Mouse (Mus musculus) neural tube, embryonic 15.5 days (tissue): ENCODE results near the gene Gamt. TPM values are rescaled to one million over a fixed set of nuclear protein-coding genes. Genes with fewer than 3 reads are reported as not detected.
A peak's percentile ranks its signal among the peaks of the same experiment; 100 is the strongest.
"Not testable (repeated sequence)": the region's sequence is repeated elsewhere in the genome, so short reads cannot be mapped to it uniquely, and the experiment has no call there.

Source experiments
- ATAC-seq: fragments of 200-750 bp; cut with Nextera tagmentation; 2 replicates; pipeline ENCODE4 v1.8.0; 2017; ENCODE audit warnings: mild to moderate bottlenecking, moderate TSS enrichment, moderate library complexity; ENCODE audit not compliant: low FRiP score
- H3K27ac ChIP-seq: fragments of 300-500 bp; sonication (generic); replicated peaks from 2 replicates; pipeline ENCODE4 v1.5.1; 2015; ENCODE audit warnings: mild to moderate bottlenecking, inconsistent platforms
- H3K27me3 ChIP-seq: fragments of 300-500 bp; sonication (generic); replicated peaks from 2 replicates; pipeline ENCODE4 v1.6.1; 2015; ENCODE audit warnings: inconsistent platforms
- H3K36me3 ChIP-seq: fragments of 300-500 bp; sonication (generic); 2 replicates; pipeline ENCODE4 v1.6.1; 2015; ENCODE audit warnings: inconsistent platforms
- H3K4me1 ChIP-seq: fragments of 300-500 bp; sonication (generic); 2 replicates; pipeline ENCODE4 v1.6.1; 2015; ENCODE audit warnings: inconsistent platforms
- H3K4me2 ChIP-seq: fragments of 300-500 bp; sonication (generic); 2 replicates; pipeline ENCODE4 v1.6.1; 2015; ENCODE audit warnings: inconsistent platforms, mild to moderate bottlenecking, moderate library complexity
- H3K4me3 ChIP-seq: fragments of 300-500 bp; sonication (generic); replicated peaks from 2 replicates; pipeline ENCODE4 v1.5.1; 2015; ENCODE audit warnings: mild to moderate bottlenecking, inconsistent platforms
- H3K9ac ChIP-seq: fragments of 300-500 bp; sonication (generic); replicated peaks from 2 replicates; pipeline ENCODE4 v1.6.1; 2015; ENCODE audit warnings: mild to moderate bottlenecking, inconsistent platforms
- H3K9me3 ChIP-seq: fragments of 300-500 bp; sonication (generic); replicated peaks from 2 replicates; pipeline ENCODE4 v1.6.1; 2016; ENCODE audit warnings: inconsistent platforms
- WGBS: fragments of 180-500 bp; shearing (Covaris S2); methylation state at CpG from one replicate; pipeline ENCODE4 v1.1.7; 2015; ENCODE audit warnings: mixed read lengths; 5-methylcytosine and 5-hydroxymethylcytosine counted together
- microRNA-seq: library from miRNA; unstranded; fragments of <30 nt; microRNA quantifications from one replicate; pipeline ENCODE4, GENCODE M21; 2017
- polyA plus RNA-seq: library from polyadenylated mRNA; unstranded; fragments of >200 nt; fragmentation: Nextera tagmentation; extraction: Ambion mirVana; gene quantifications from 2 replicates; pipeline ENCODE4 v1.2.1, GENCODE M21; 2015

The Gamt gene
- polyA plus RNA-seq, 1 experiment from 2014 or later = 34.6 TPM

GRCm38 (mm10) chr10:80223137-80223536 is 37.7 kb downstream of the Gamt start:
- not testable (repeated sequence) for H3K4me3 ChIP-seq, H3K9ac ChIP-seq, H3K36me3 ChIP-seq, H3K27ac ChIP-seq, ATAC-seq, H3K27me3 ChIP-seq, H3K9me3 ChIP-seq, H3K4me2 ChIP-seq
- peaks cover 25% of the 10 kb centered on the region for H3K4me1 ChIP-seq
- 85% methylated on average over 2 of the region's 2 CpGs for WGBS

- Histone ChIP-seq H3K27me3 (no peaks in the 10 kb centered on the region), H3K4me2 (no peak overlapping the region), H3K9ac (no peak overlapping the region), H3K4me1 (peaks cover 6% of the 10 kb centered on the region), H3K27ac (no peak overlapping the region), H3K4me3 (no peak overlapping the region), H3K9me3 (no peaks in the 10 kb centered on the region), H3K36me3 (no peaks in the 10 kb centered on the region)
- WGBS = 31% methylated on average over 7 of the region's 9 CpGs
- no peak for ATAC-seq
These were observed 40.1 kb downstream of the Gamt start for GRCm38 (mm10) chr10:80220676-80221075.

DNA sequence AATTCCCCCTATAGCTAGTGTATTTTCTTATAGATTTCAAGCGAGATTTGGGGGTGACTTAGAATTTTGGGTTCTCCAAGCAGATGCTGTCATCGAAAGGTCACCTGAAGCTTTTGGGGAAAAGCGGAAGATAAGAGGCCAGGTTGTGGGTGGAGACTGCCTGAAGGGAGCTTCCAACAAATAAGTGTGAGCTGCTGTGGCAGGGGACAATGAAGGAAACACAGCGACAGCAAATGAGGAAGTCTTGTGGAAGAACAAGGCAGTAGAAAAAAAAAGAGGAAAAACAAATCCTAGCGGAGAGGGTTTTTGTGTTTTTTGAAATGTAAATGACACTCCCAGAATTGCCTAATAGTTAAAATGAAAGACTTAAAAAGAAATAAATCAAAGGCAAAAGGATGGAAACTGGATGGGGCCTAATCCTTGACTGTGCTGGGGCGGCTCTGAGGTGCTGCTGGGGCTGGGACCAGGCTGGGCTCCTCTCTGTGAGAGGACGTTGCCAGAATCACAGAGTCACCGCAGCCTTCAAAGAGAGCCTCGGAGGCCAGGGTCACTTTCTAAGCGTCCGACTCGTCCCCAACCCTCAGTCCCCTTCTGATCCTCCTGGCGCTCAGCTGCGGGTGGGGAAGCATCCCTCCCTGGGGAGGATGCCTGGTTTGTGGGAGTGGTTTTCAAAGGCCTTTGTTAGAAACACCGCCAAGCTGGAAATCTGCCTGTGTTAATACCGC is 45.6 kb downstream of the Gamt start:
- ATAC-seq = no peak
- no peaks in the 10 kb centered on the region for H3K9me3 ChIP-seq
- H3K9ac ChIP-seq = no peak overlapping the region
- no peak overlapping the region for H3K27ac ChIP-seq
- H3K36me3 ChIP-seq = no peaks in the 10 kb centered on the region
- H3K4me2 ChIP-seq = no peak overlapping the region; the same call in 1 of the 2 replicates
- H3K4me1 ChIP-seq = peaks cover 8% of the 10 kb centered on the region
- H3K27me3 ChIP-seq = no peaks in the 10 kb centered on the region
- 21% methylated on average over 16 of the region's 16 CpGs for WGBS
- H3K4me3 ChIP-seq = no peak overlapping the region

- not testable (repeated sequence) for H3K4me2 ChIP-seq, H3K9me3 ChIP-seq, H3K27me3 ChIP-seq, H3K4me3 ChIP-seq, H3K36me3 ChIP-seq, H3K27ac ChIP-seq, ATAC-seq, H3K9ac ChIP-seq
- peaks cover 28% of the 10 kb centered on the region for H3K4me1 ChIP-seq
- WGBS = 77% methylated on average over 7 of the region's 7 CpGs
These were observed 49.2 kb downstream of the Gamt start for GRCm38 (mm10) chr10:80211547-80212103.

DNA sequence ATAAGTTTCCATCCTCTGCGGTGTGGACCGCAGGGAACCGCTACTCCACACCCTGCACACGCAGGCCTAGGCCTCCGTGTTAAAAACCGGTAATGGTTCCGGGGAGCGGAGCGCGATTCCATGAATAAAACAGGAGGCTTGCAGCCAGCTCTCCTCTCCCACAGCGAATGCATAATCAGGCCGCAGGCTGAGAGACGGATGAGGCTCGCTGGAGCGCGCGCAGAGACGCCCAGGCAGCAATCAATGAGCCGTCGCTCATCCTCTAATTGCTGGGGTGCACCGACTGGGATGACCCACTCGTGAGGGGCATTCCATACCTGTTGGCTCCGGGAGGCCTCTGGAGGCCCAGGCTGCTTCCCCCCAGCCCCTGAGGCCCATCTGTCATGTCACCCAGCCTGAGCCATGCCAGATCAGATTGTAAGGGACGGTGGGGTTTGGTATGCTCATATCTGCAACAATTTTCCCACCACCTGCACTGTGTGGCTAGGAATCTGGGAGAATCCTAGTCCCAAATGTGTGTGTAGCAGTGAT is 51.9 kb downstream of the Gamt start:
- Histone ChIP-seq H3K4me1 (peaks cover 20% of the 10 kb centered on the region), H3K36me3 (no peaks in the 10 kb centered on the region), H3K9ac (peak overlapping the region; percentile 40; the same call in 1 of the 2 replicates), H3K9me3 (no peaks in the 10 kb centered on the region), H3K27me3 (no peaks in the 10 kb centered on the region), H3K4me2 (peak overlapping the region; percentile 44), H3K27ac (peak overlapping the region; percentile 82), H3K4me3 (peak overlapping the region; percentile 8; the same call in 1 of the 2 replicates)
- ATAC-seq = peak; percentile 51; the same call in 1 of the 2 replicates
- WGBS = 3% methylated on average over 24 of the region's 24 CpGs

GRCm38 (mm10) chr10:80208248-80208647 is 52.6 kb downstream of the Gamt start:
- Histone ChIP-seq H3K9ac (no peak overlapping the region), H3K4me3 (no peak overlapping the region), H3K9me3 (no peaks in the 10 kb centered on the region), H3K36me3 (no peaks in the 10 kb centered on the region), H3K4me2 (peak overlapping the region; percentile 44; the same call in 1 of the 2 replicates), H3K27me3 (no peaks in the 10 kb centered on the region), H3K4me1 (peaks cover 20% of the 10 kb centered on the region), H3K27ac (no peak overlapping the region)
- 72% methylated on average over 4 of the region's 4 CpGs for WGBS
- no peak for ATAC-seq

Small RNAs within 50 kb of the gene (microRNA-seq; reads per million reads assigned to microRNA genes)
- gene Mir6911 = not detected

Other genes starting within 250 kb of the Gamt start
- gene Arhgap45, start 244.4 kb downstream of the Gamt start, polyA plus RNA-seq = 2.0 and 13.7 TPM in 2 replicates
- gene Polr2e, start 221.2 kb downstream of the Gamt start, polyA plus RNA-seq = 134 and 148 TPM in 2 replicates
- gene Gpx4, start 213.8 kb downstream of the Gamt start, polyA plus RNA-seq = 559 and 600 TPM in 2 replicates
- 11.7 and 12.8 TPM in 2 replicates for gene Sbno2, start 155.4 kb downstream of the Gamt start, polyA plus RNA-seq
- gene Stk11, start 145.2 kb downstream of the Gamt start, polyA plus RNA-seq = 16.9 and 17.3 TPM in 2 replicates
- 553 and 558 TPM in 2 replicates for gene Atp5d, start 122.4 kb downstream of the Gamt start, polyA plus RNA-seq
- gene Cbarp, start 120.2 kb downstream of the Gamt start, polyA plus RNA-seq = 91.9 and 93.0 TPM in 2 replicates
- 19.4 and 20.5 TPM in 2 replicates for gene Midn, start 112.7 kb downstream of the Gamt start, polyA plus RNA-seq
- 284 and 345 TPM in 2 replicates for gene Cirbp, start 95.0 kb downstream of the Gamt start, polyA plus RNA-seq
- gene 1600002K03Rik, start 88.1 kb downstream of the Gamt start, polyA plus RNA-seq = 13.5 and 14.3 TPM in 2 replicates
- 25.9 and 31.2 TPM in 2 replicates for gene Efna2, start 81.5 kb downstream of the Gamt start, polyA plus RNA-seq
- 46.8 and 49.6 TPM in 2 replicates for gene Mum1, start 34.6 kb downstream of the Gamt start, polyA plus RNA-seq
- gene Ndufs7, start 11.9 kb downstream of the Gamt start, polyA plus RNA-seq = 353 and 368 TPM in 2 replicates
- gene Dazap1, start 474 bp upstream of the Gamt start, polyA plus RNA-seq = 48.6 and 50.4 TPM in 2 replicates
- 544 and 638 TPM in 2 replicates for gene Rps15, start 31.4 kb upstream of the Gamt start, polyA plus RNA-seq
- gene Apc2, start 35.0 kb upstream of the Gamt start, polyA plus RNA-seq = 122 and 144 TPM in 2 replicates
- 26.9 and 36.6 TPM in 2 replicates for gene 2310011J03Rik, start 59.5 kb upstream of the Gamt start, polyA plus RNA-seq
- 5.6 and 8.2 TPM in 2 replicates for gene Pcsk4, start 68.5 kb upstream of the Gamt start, polyA plus RNA-seq
- 4.3 and 7.3 TPM in 2 replicates for gene Reep6, start 68.9 kb upstream of the Gamt start, polyA plus RNA-seq
- gene Adamtsl5, start 87.4 kb upstream of the Gamt start, polyA plus RNA-seq = 1.6 and 3.6 TPM in 2 replicates
- gene Plk5, start 95.4 kb upstream of the Gamt start, polyA plus RNA-seq = 3.9 and 6.1 TPM in 2 replicates
- 9.1 and 14.0 TPM in 2 replicates for gene Mex3d, start 126.6 kb upstream of the Gamt start, polyA plus RNA-seq
- 195 and 209 TPM in 2 replicates for gene Mbd3, start 138.5 kb upstream of the Gamt start, polyA plus RNA-seq
- 731 and 790 TPM in 2 replicates for gene Uqcr11, start 145.8 kb upstream of the Gamt start, polyA plus RNA-seq
- gene Tcf3, start 172.6 kb upstream of the Gamt start, polyA plus RNA-seq = 33.4 and 51.7 TPM in 2 replicates
- gene Onecut3, start 233.8 kb upstream of the Gamt start, polyA plus RNA-seq = 0.63 and 1.0 TPM in 2 replicates